Mouse (Mus musculus) megakaryocyte-erythroid progenitor cell, adult 5 weeks (primary cell): ENCODE results near the gene St3gal6. TPM values are rescaled to one million over a fixed set of nuclear protein-coding genes. Genes with fewer than 3 reads are reported as not detected.

Source experiments
- polyA plus RNA-seq: library from polyadenylated mRNA; stranded (reverse); fragments of >175 nt; gene quantifications from 2 replicates; pipeline ENCODE4 v1.2.3, GENCODE M21; 2012

St3gal6 gene
- 5.4 and 6.1 TPM in 2 replicates for polyA plus RNA-seq

DNA sequence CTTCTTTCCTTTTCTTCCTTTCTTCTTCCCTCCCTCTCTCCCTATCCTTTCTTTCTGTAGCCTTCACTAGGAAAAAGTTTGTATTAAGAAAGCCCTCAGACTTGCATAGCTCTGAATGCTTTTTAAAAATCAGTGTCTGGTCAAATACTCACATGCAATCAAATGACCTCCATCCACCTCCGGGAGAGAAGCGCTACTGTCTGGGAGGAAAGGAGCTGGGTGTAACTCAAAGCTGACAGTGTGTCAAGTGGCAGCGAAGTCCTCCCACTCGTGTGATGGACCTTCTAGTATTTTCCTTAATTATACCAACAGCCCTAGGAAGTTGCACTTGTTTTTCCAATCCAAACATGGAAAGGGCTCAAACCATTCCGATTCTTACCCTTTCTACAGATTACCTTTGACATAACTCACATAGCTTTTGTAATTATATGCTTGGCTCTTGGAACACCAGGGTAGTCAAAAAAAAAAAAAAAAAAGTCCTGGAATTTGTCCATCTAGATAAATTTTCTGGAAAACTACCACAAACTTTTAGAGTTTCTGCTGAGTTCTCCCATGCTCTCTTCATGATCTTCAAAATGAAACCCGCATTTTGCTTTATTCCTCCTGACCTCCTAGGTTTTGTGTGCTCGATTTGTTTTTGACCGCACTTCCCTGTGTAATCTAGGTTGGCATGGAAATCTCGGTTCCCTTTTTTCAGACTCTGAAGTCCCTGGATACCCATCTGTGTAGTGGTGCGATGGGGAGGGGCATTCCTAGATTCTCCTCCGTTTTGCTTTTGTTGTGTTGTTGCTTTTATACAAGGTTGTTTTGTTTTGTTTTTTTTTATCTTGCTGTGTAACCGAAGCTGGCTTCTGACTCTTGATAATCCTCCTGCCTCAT is at the start of gene St3gal6:
Gene St3gal6 (minus strand): TSS at position 272 of the 879 bp plus-strand sequence.

Other genes with a start within 250 kb of the St3gal6 start
- gene Dcbld2, start 115.8 kb downstream of the St3gal6 start, polyA plus RNA-seq: 0.16 and 0.17 TPM in 2 replicates
- gene Gm813, start 92.7 kb upstream of the St3gal6 start, polyA plus RNA-seq: not detected in 2 replicates
- not detected in 2 replicates for gene E330017A01Rik, start 114.5 kb upstream of the St3gal6 start, polyA plus RNA-seq
- gene Cpox, start 146.0 kb upstream of the St3gal6 start, polyA plus RNA-seq: 22.4 and 29.8 TPM in 2 replicates
- gene Gpr15, start 194.8 kb upstream of the St3gal6 start, polyA plus RNA-seq: not detected in 2 replicates
- gene Cldnd1, start 203.7 kb upstream of the St3gal6 start, polyA plus RNA-seq: 3.1 and 3.6 TPM in 2 replicates
- gene Olfr172, start 238.9 kb upstream of the St3gal6 start, polyA plus RNA-seq: not detected in 2 replicates